Mouse (Mus musculus) liver, postnatal 0 days (tissue): ENCODE data around the gene Zfp773. TPM values are rescaled to one million over a fixed set of nuclear protein-coding genes. Genes with fewer than 3 reads are reported as not detected.
A peak's percentile ranks its signal among the peaks of the same experiment; 100 is the strongest.
"Not testable (repeated sequence)": the region's sequence is repeated elsewhere in the genome, so short reads cannot be mapped to it uniquely, and the experiment has no call there.

ENCODE experiments used
- ATAC-seq: fragments of 200-750 bp; cut with Nextera tagmentation; 2 replicates; pipeline ENCODE4 v1.8.0; 2017; ENCODE audit warnings: mild to moderate bottlenecking, moderate library complexity
- DNase-seq: peaks from one replicate; pipeline ENCODE4 v3.0.0-alpha.2; 2016
- H3K27ac ChIP-seq: fragments of 300-500 bp; sonication (generic); 2 replicates; pipeline ENCODE4 v1.5.1; 2014; ENCODE audit warnings: antibody characterized with exemption, moderate library complexity, mild to moderate bottlenecking, low read depth
- H3K27me3 ChIP-seq: fragments of 300-500 bp; sonication (generic); 2 replicates; pipeline ENCODE4 v1.6.1; 2014; ENCODE audit warnings: low read length, control low read depth, mixed read lengths; ENCODE audit not compliant: insufficient read depth
- H3K36me3 ChIP-seq: fragments of 300-500 bp; sonication (generic); replicated peaks from 2 replicates; pipeline ENCODE4 v1.6.1; 2014; ENCODE audit warnings: mild to moderate bottlenecking, control low read depth, low read length, moderate library complexity, mixed read lengths; ENCODE audit not compliant: insufficient read depth
- H3K4me1 ChIP-seq: fragments of 300-500 bp; sonication (generic); 2 replicates; pipeline ENCODE4 v1.6.1; 2014; ENCODE audit warnings: antibody characterized with exemption, mild to moderate bottlenecking, control low read depth; ENCODE audit not compliant: insufficient read depth
- H3K4me2 ChIP-seq: fragments of 300-500 bp; sonication (generic); 2 replicates; pipeline ENCODE4 v1.6.1; 2014; ENCODE audit warnings: low read depth, mild to moderate bottlenecking, low read length, moderate library complexity, mixed read lengths
- H3K4me3 ChIP-seq: fragments of 300-500 bp; sonication (generic); 2 replicates; pipeline ENCODE4 v1.5.1; 2014; ENCODE audit warnings: low read depth, low read length
- H3K9ac ChIP-seq: fragments of 300-500 bp; sonication (generic); replicated peaks from 2 replicates; pipeline ENCODE4 v1.6.1; 2014; ENCODE audit warnings: mild to moderate bottlenecking, moderate library complexity
- H3K9me3 ChIP-seq: fragments of 300-500 bp; sonication (generic); 2 replicates; pipeline ENCODE4 v1.6.1; 2016; ENCODE audit warnings: mild to moderate bottlenecking, control low read depth, low read length, mixed read lengths
- CTCF ChIP-seq: sonication (generic); IDR thresholded peaks from 2 replicates; pipeline ENCODE4 v1.5.1; 2016; ENCODE audit warnings: antibody characterized with exemption, low read depth
- EP300 ChIP-seq: IDR thresholded peaks from 2 replicates; pipeline ENCODE4 v1.6.1; 2016; ENCODE audit warnings: antibody characterized with exemption, low read depth, mild to moderate bottlenecking
- WGBS: fragments of 180-500 bp; shearing (Covaris S2); extraction: QIAGEN DNeasy Blood & Tissue Kit; methylation state at CpG from one replicate; pipeline ENCODE4 v1.1.7; 2014; ENCODE audit not compliant: insufficient replicate concordance; 5-methylcytosine and 5-hydroxymethylcytosine counted together
- polyA plus RNA-seq: library from polyadenylated mRNA; unstranded; fragments of >200 nt; fragmentation: Nextera tagmentation; extraction: Ambion mirVana; gene quantifications from 2 replicates; pipeline ENCODE4 v1.2.1, GENCODE M21; 2015

Gene Zfp773
- 0.20 and 0.27 TPM in 2 replicates for polyA plus RNA-seq

DNA sequence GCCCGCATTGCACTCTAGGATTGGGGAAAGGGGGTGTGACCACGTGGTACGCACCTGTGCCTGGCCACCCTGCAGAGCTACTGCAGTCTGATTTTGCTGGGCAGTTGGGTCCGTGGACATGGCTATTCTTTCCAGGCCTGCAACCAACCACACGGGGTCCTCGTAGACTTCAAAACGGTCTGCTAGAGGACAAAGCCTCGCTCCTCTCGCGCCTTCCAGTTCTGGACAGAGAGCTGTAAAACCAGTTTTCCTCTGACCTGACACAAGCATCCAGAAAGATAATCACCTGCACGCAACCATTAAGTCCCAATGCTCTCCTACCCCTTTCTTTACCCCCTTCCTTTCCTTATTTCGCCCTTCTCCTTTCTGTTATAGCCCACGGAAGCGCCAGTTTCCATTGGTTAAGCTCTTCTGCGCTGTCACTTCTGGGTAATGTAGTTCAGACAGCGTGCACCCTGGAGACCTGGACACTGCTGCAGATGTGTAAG is at the start of gene Zfp773:
Zfp773 (minus strand) TSS at position 377 of the 488 bp plus-strand sequence.
- no peaks in the 10 kb centered on the region for H3K36me3 ChIP-seq
- DNase-seq (peak; percentile 41), ATAC-seq (peak; percentile 96)
- H3K27me3 ChIP-seq: no peaks in the 10 kb centered on the region
- peak within 1 kb of the TSS; percentile 48 for H3K9ac ChIP-seq
- peak within 1 kb of the TSS; percentile 70 for H3K4me2 ChIP-seq
- H3K27ac ChIP-seq: no peak within 1 kb of the TSS
- 0 out of 2 replicates have a peak, but pooled peaks cover 4% of the 10 kb centered on the region for H3K4me1 ChIP-seq
- H3K4me3 ChIP-seq: peak within 1 kb of the TSS; percentile 54
- 6% methylated on average over 16 of the region's 16 CpGs for WGBS
- H3K9me3 ChIP-seq: no peaks in the 10 kb centered on the region
- TF ChIP-seq CTCF (peak; percentile 52), EP300 (no peak)

DNA sequence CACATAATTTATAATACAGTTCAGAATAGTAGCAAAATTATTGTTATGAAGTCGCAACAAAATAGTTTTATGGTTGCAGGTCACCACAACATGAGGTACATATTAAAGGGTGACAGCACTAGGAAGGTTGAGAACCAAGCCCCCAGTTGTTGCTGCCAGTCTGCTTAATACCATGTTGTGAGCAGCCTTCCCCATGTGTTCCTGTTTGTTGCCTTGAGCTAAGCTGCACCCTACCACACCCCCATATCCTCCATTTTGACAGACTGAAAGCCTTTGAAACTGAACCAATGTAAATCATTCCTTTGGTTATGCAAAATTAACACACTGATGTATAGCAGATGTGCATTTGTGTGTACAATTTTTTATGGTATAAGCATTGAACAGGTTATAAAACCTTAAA is 49.3 kb upstream of the Zfp773 start:
- Histone ChIP-seq H3K27ac (no peak overlapping the region), H3K4me3 (no peak overlapping the region), H3K36me3 (peaks cover 5% of the 10 kb centered on the region; the same call in 1 of the 2 replicates), H3K9me3 (no peaks in the 10 kb centered on the region), H3K27me3 (no peaks in the 10 kb centered on the region), H3K9ac (no peak overlapping the region), H3K4me1 (no peaks in the 10 kb centered on the region; the same call in 1 of the 2 replicates), H3K4me2 (no peak overlapping the region)
- WGBS: 77% methylated on average over 1 of the region's 1 CpGs
- TF ChIP-seq EP300 (no peak), CTCF (no peak)
- ATAC-seq (no peak), DNase-seq (no peak)

GRCm38 (mm10) chr7:7171227-7172147 is 34.9 kb upstream of the Zfp773 start, which contains the start of gene Zfp418:
TSS of gene Zfp418 (plus strand) at chr7:7171330.
- Histone ChIP-seq H3K36me3 (no peaks in the 10 kb centered on the region; the same call in 1 of the 2 replicates), H3K27ac (0 out of 2 replicates have a peak within 1 kb of the TSS, but pooled peaks have one; percentile 1), H3K9ac (peak within 1 kb of the TSS; percentile 63), H3K4me1 (peaks cover 8% of the 10 kb centered on the region; the same call in 1 of the 2 replicates), H3K9me3 (no peaks in the 10 kb centered on the region), H3K4me3 (peak within 1 kb of the TSS; percentile 63), H3K4me2 (peak within 1 kb of the TSS; percentile 89), H3K27me3 (no peaks in the 10 kb centered on the region)
- under 1% methylated on average over 26 of the region's 26 CpGs for WGBS
- DNase-seq: peak; percentile 37
- peak; percentile 94 for ATAC-seq
- TF ChIP-seq EP300 (no peak), CTCF (no peak)

DNA sequence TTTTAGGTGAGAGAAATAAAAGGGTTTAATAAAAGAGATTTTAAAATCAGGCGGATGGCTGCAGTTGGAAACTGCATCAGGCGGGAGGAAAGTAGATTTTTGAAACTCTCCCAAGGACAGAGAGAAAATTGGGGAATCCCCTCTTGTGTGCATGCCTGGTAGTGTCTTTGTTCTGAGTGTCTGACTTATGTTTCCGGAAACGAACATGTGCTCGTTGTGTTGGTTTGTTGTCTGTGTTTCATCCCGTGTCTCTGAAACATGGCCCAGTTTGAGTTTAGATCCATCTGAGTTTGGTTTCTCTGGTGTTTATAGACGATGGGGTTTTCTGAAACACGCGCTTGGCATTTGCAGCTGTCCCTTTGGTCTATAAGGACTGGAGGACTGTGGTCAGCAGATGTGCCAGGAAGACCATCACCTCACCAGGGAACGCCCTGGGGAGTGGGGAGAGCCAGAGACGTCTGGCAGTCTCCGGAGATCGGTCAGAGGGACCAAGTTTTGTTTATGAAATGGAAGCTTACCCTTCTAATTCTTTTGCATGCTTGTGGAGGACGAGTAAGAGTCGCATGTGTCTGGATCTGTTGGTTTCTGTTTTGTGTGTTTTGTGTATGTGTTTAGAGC is 9.5 kb upstream of the Zfp773 start:
- ATAC-seq (no peak), DNase-seq (no peak)
- Histone ChIP-seq H3K4me3 (no peak overlapping the region), H3K9me3 (no peaks in the 10 kb centered on the region), H3K4me1 (no peaks in the 10 kb centered on the region), H3K27me3 (no peaks in the 10 kb centered on the region), H3K4me2 (no peak overlapping the region), H3K36me3 (no peaks in the 10 kb centered on the region), H3K27ac (no peak overlapping the region), H3K9ac (no peak overlapping the region)
- 83% methylated on average over 15 of the region's 15 CpGs for WGBS
- TF ChIP-seq CTCF: no peak
- no peak for TF ChIP-seq EP300

DNA sequence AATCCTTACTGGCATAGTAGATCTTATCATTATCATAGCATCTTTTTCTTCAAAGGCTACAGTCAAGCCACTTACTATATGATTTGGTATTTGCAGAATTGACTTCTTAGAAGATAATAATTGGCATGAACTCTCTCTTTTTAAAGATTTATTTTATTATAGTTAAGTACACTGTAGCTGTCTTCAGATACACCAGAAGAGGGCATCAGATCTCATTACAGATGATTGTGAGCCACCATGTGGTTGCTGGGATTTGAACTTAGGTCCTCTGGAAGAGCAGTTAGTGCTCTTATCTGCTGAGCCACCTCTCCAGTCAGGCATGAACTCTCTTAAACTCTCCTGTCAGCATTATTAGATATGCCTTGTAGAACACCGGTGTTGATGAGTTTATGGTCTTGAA is 7.7 kb upstream of the Zfp773 start:
- DNase-seq: no peak
- no peak for ATAC-seq
- no peak overlapping the region for H3K9ac ChIP-seq
- no peak overlapping the region for H3K27ac ChIP-seq
- H3K4me1 ChIP-seq: no peaks in the 10 kb centered on the region
- 81% methylated on average over 1 of the region's 1 CpGs for WGBS
- no peaks in the 10 kb centered on the region for H3K9me3 ChIP-seq
- no peaks in the 10 kb centered on the region for H3K36me3 ChIP-seq
- no peaks in the 10 kb centered on the region for H3K27me3 ChIP-seq
- H3K4me2 ChIP-seq: no peak overlapping the region
- TF ChIP-seq CTCF: no peak
- TF ChIP-seq EP300: no peak
- no peak overlapping the region for H3K4me3 ChIP-seq

GRCm38 (mm10) chr7:7132751-7133150 is 3.8 kb downstream of the Zfp773 start:
- 0 out of 2 replicates have a peak, but pooled peaks cover 4% of the 10 kb centered on the region for H3K4me1 ChIP-seq
- H3K27ac ChIP-seq: no peak overlapping the region
- ATAC-seq: no peak
- TF ChIP-seq EP300 (no peak), CTCF (no peak)
- no peak overlapping the region for H3K9ac ChIP-seq
- H3K4me2 ChIP-seq: no peak overlapping the region
- DNase-seq: no peak
- H3K27me3 ChIP-seq: no peaks in the 10 kb centered on the region
- no peaks in the 10 kb centered on the region for H3K9me3 ChIP-seq
- WGBS: 71% methylated on average over 8 of the region's 8 CpGs
- no peaks in the 10 kb centered on the region for H3K36me3 ChIP-seq
- no peak overlapping the region for H3K4me3 ChIP-seq

DNA sequence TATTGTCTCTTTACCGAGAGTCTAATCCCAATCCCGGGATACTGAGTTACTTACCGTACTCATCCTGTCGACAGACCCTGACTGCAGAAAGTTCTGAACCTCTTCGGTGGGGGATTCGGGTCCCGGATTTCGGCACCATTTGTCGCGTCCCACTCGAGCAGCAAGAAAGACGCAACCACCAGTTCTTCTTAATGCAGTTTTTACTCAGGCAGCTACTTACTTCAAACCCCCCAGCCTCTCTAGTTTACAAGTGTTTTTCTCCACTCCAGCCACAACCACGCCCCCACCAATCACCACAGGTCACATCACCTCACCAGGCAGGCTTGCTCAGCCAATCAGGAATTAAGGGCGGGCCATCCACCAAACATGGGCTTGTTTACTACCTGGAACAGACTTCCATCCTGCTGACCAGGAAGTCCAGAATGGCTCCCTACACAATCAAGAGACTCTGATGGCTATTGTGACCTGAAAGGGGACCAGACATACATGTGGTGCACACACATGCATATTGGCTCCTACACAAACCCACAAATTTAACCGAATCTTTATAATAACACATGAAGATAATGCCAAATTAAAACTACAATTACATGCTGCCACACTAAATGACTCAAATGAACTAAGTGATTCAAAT is 5.9 kb downstream of the Zfp773 start:
- H3K27me3 ChIP-seq, H3K4me3 ChIP-seq, H3K9ac ChIP-seq, H3K9me3 ChIP-seq, H3K36me3 ChIP-seq, H3K27ac ChIP-seq, DNase-seq, H3K4me2 ChIP-seq, H3K4me1 ChIP-seq, ATAC-seq: not testable (repeated sequence)
- 84% methylated on average over 14 of the region's 15 CpGs for WGBS
